In the genomic region with DNA sequence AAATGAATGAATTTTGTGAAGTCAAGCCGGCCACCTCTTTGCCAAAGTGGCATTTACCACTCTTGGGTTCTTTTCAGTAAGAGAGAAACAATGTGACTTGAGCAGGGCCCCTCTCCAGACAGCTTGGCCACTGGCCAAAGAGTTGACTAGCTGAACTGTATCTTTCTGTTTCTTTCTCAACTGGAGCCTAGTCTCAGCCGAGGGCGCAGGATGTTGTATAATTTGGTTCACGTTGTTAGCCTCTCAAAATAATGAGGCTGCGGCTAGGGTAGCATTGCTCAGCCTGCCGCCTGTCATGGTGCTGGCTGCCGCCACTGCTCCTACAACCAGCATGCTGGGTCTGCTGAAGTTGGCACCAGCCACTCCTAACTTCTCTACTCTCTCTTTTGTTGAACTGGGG, we compare ENCODE assay signal across 7 mouse cellular contexts.
DNase-seq lines count a peak whose midpoint lies in the region; ATAC-seq and TF ChIP-seq lines count a peak whose summit lies in the region.

No protein-coding gene starts in this region.

- H3K4me1 ChIP-seq in lung, embryonic 14.5 days (ENCODE audit: insufficient read depth) = 0 out of 2 replicates have a peak, but pooled peaks cover 9% of the 10 kb centered on the region
- H3K4me1 ChIP-seq in lung, adult 2 months (ENCODE audit: control insufficient read depth, insufficient read depth, low read length) = no peaks in the 10 kb centered on the region
- peaks cover 51% of the 10 kb centered on the region for H3K4me1 ChIP-seq in forebrain, embryonic 12.5 days

- peak overlapping the region; percentile 40; the same call in 1 of the 2 replicates for H3K27ac ChIP-seq in lung, embryonic 14.5 days (ENCODE audit: low read depth)
- peak overlapping the region; percentile 36; the same call in 1 of the 2 replicates for H3K27ac ChIP-seq in forebrain, embryonic 12.5 days

- no peak overlapping the region for H3K4me3 ChIP-seq in lung, embryonic 14.5 days (ENCODE audit: low read depth, low read length)
- H3K4me3 ChIP-seq in lung, adult 2 months (replicated peaks; ENCODE audit: extremely low read depth, low read depth, low read length) = no peak overlapping the region
- no peak overlapping the region for H3K4me3 ChIP-seq in forebrain, embryonic 12.5 days (replicated peaks)

- no peak for TF ChIP-seq POLR2A in lung, adult 2 months (IDR thresholded peaks at IDR 0.05; ENCODE audit: borderline replicate concordance, extremely low read depth, low read depth, low read length)

- no peaks in the 10 kb centered on the region for H3K27me3 ChIP-seq in lung, embryonic 14.5 days (ENCODE audit: insufficient read depth, low read length)
- no peaks in the 10 kb centered on the region for H3K27me3 ChIP-seq in forebrain, embryonic 12.5 days

- ATAC-seq in lung, embryonic 14.5 days (ENCODE audit: insufficient read depth) = peak; percentile 75
- ATAC-seq in forebrain, embryonic 12.5 days (ENCODE audit: low FRiP score) = peak; percentile 76; the same call in 1 of the 2 replicates
- peak; percentile 70 to 77 for ATAC-seq in hematopoietic stem cell, adult 5-6 weeks (replicated peaks in 1 of 2; ENCODE audit: insufficient read depth in 1 of 2, low FRiP score in 2 of 2, low TSS enrichment in 1 of 2, low read depth in 1 of 2, poor library complexity in 2 of 2, severe bottlenecking in 2 of 2)
- ATAC-seq in megakaryocyte-erythroid progenitor cell, adult 5-6 weeks (replicated peaks; ENCODE audit: low FRiP score, low TSS enrichment, poor library complexity, severe bottlenecking) = 0 out of 2 replicates have a peak, but pooled peaks have one; percentile 9

- H3K36me3 ChIP-seq in lung, embryonic 14.5 days (ENCODE audit: insufficient read depth) = peaks cover 23% of the 10 kb centered on the region; the same call in 1 of the 2 replicates
- peaks cover 25% of the 10 kb centered on the region for H3K36me3 ChIP-seq in forebrain, embryonic 12.5 days (replicated peaks)

- H3K9ac ChIP-seq in lung, embryonic 14.5 days = no peak overlapping the region
- no peak overlapping the region for H3K9ac ChIP-seq in forebrain, embryonic 12.5 days

- no peaks in the 10 kb centered on the region for H3K9me3 ChIP-seq in lung, embryonic 14.5 days (ENCODE audit: low read depth, low read length)
- no peaks in the 10 kb centered on the region for H3K9me3 ChIP-seq in forebrain, embryonic 12.5 days

- TF ChIP-seq CTCF in lung, embryonic 14.5 days (IDR thresholded peaks at IDR 0.05; ENCODE audit: low read depth) = no peak
- no peak for TF ChIP-seq CTCF in lung, adult 2 months (IDR thresholded peaks at IDR 0.05; ENCODE audit: insufficient read depth, low read length)

- WGBS in lung, embryonic 14.5 days = 23% methylated on average over 7 of the region's 7 CpGs
- 43% methylated on average over 7 of the region's 7 CpGs for WGBS in lung, adult 2 months
- WGBS in forebrain, embryonic 12.5 days = 34% methylated on average over 7 of the region's 7 CpGs

- peak overlapping the region; percentile 32; the same call in 1 of the 2 replicates for H3K4me2 ChIP-seq in lung, embryonic 14.5 days
- H3K4me2 ChIP-seq in forebrain, embryonic 12.5 days = no peak overlapping the region

- peak; percentile 92 for DNase-seq in lung, embryonic 14.5 days
- DNase-seq in lung, adult 2 months = no peak
- no peak for DNase-seq in natural killer cell, adult 2 months (ENCODE audit: low spot score in 2 of 2)
- no peak for DNase-seq in thymus, postnatal 0 days (ENCODE audit: low spot score)

Comparison
In these comparisons a context has a peak if more than half of its experiments do, and no peak if none do; other contexts are left out.
1. ATAC-seq: peak in every context shown above with its lines; median percentile 76 in forebrain, embryonic 12.5 days; 75 in lung, embryonic 14.5 days; 74 in hematopoietic stem cell, adult 5-6 weeks; 9 in megakaryocyte-erythroid progenitor cell, adult 5-6 weeks.